Mouse (Mus musculus) small intestine, adult 2 months (tissue): ENCODE results near the gene H3f3a.

Experiments used
- CTCF ChIP-seq: fragments of 200-500 bp; IDR thresholded peaks from 2 replicates; pipeline ENCODE4 v1.5.1; 2012; ENCODE audit warnings: low read depth, mild to moderate bottlenecking, control low read depth, inconsistent platforms, low read length, moderate library complexity, mixed read lengths; ENCODE audit not compliant: insufficient replicate concordance, insufficient read length; ENCODE audit errors: extremely low read depth
- POLR2A ChIP-seq: fragments of 200-500 bp; IDR thresholded peaks from 2 replicates; pipeline ENCODE4 v1.6.1; 2012; ENCODE audit warnings: low read depth, mild to moderate bottlenecking, control low read depth, inconsistent platforms, low read length, moderate library complexity

DNA sequence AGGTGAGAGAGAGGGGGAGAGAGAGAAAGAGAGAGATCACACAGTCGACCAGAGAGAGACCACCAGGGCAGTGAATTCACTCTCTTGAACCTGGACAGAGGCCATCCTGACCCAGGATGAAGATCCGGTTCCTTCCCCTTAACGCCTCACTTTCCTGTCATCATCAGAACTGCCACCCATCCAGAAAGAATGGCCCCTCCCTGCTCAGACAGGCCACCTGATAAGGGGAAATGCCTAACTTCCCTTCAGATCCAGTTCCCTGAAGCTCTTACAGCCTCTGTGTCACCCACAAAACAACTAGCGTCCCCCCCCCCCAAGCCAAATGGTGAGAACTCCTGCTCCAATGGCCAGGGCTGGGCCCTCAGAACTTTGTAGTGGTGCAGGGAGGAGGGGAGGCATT lies 42.0 kb downstream of the H3f3a start:
- no peak for TF ChIP-seq CTCF
- no peak for TF ChIP-seq POLR2A
